Mouse (Mus musculus) G1E (cell line): ENCODE data around the gene Brdt. TPM values are rescaled to one million over a fixed set of nuclear protein-coding genes. Genes with fewer than 3 reads are reported as not detected.
A peak's percentile ranks its signal among the peaks of the same experiment; 100 is the strongest.
"Not testable (repeated sequence)": the region's sequence is repeated elsewhere in the genome, so short reads cannot be mapped to it uniquely, and the experiment has no call there.

ENCODE experiments used
- ATAC-seq: 2 replicates; pipeline ENCODE4 v1.8.0; 2016; ENCODE audit warnings: mild to moderate bottlenecking; ENCODE audit not compliant: insufficient number of reproducible peaks, poor library complexity, low FRiP score, severe bottlenecking; ENCODE audit errors: extremely low read depth
- DNase-seq: peaks from one replicate; pipeline ENCODE4 v3.0.0; 2012; ENCODE audit warnings: low spot score
- H3K27me3 ChIP-seq: 2 replicates; pipeline ENCODE4 v1.6.1; 2012; ENCODE audit warnings: mild to moderate bottlenecking, low read length, inconsistent platforms; ENCODE audit not compliant: insufficient read depth
- H3K36me3 ChIP-seq: replicated peaks from 2 replicates; pipeline ENCODE3; 2012; ENCODE audit warnings: mild to moderate bottlenecking, inconsistent platforms
- H3K4me1 ChIP-seq: 2 replicates; pipeline ENCODE4 v1.6.1; 2012; ENCODE audit warnings: low read depth, low read length, inconsistent platforms, mixed read lengths; ENCODE audit not compliant: insufficient read depth
- H3K4me3 ChIP-seq: 2 replicates; pipeline ENCODE4 v1.5.1; 2012; ENCODE audit warnings: low read depth, mild to moderate bottlenecking, inconsistent platforms, low read length, moderate library complexity, mixed read lengths
- H3K9me3 ChIP-seq: replicated peaks from 2 replicates; pipeline ENCODE4 v1.6.1; 2012; ENCODE audit warnings: inconsistent platforms
- CTCF ChIP-seq: IDR thresholded peaks from 2 replicates; pipeline ENCODE4 v1.5.1; 2012; ENCODE audit warnings: low read depth, low read length, inconsistent platforms, mixed read lengths
- GATA1 ChIP-seq: IDR thresholded peaks from 2 replicates; pipeline ENCODE4 v1.6.1; 2012; ENCODE audit warnings: borderline replicate concordance, low read length, inconsistent platforms, mixed read lengths
- GATA2 ChIP-seq: IDR thresholded peaks from 2 replicates; pipeline ENCODE4 v1.6.1; 2012; ENCODE audit warnings: low read depth, low read length, inconsistent platforms, borderline replicate concordance
- POLR2AphosphoS5 ChIP-seq: IDR thresholded peaks from 2 replicates; pipeline ENCODE4 v1.6.1; 2012; ENCODE audit warnings: low read depth, low read length, inconsistent platforms; ENCODE audit not compliant: insufficient replicate concordance
- TAL1 ChIP-seq: conservative IDR thresholded peaks from 2 replicates; pipeline ENCODE4 v1.6.1; 2012; ENCODE audit warnings: low read depth, low read length, inconsistent platforms, mixed read lengths
- polyA plus RNA-seq: library from polyadenylated mRNA; stranded (reverse); fragments of >175 nt; gene quantifications from 2 replicates; pipeline ENCODE4 v1.2.3, GENCODE M21; 2012
- total RNA-seq, 2 experiments: library from RNA; stranded (forward) in 1 of 2; stranded (reverse) in 1 of 2; fragments of 200-1000 nt in 1 of 2; fragments of >200 nt in 1 of 2; fragmentation: Nextera tagmentation in 1 of 2; gene quantifications; 2 replicates each; pipeline ENCODE4 v1.2.3; 2014 to 2017

Brdt gene
- total and polyA plus RNA-seq, 3 experiments = 0.11 TPM; not detected in 2

- H3K4me3 ChIP-seq = no peak overlapping the region
- peaks cover 8% of the 10 kb centered on the region for H3K4me1 ChIP-seq
- DNase-seq (no peak), ATAC-seq (no peak)
- TF ChIP-seq GATA2 (no peak), TAL1 (no peak), GATA1 (no peak), POLR2AphosphoS5 (no peak), CTCF (no peak)
- H3K36me3 ChIP-seq = no peaks in the 10 kb centered on the region
- H3K27me3 ChIP-seq = peaks cover 8% of the 10 kb centered on the region; the same call in 1 of the 2 replicates
- H3K9me3 ChIP-seq = no peaks in the 10 kb centered on the region
Observed at GRCm38 (mm10) chr5:107357723-107358122, 26.8 kb downstream of the Brdt start.

GRCm38 (mm10) chr5:107359395-107360053 lies 28.6 kb downstream of the Brdt start:
- Histone ChIP-seq H3K4me3 (peak overlapping the region; percentile 67), H3K27me3 (peaks cover 15% of the 10 kb centered on the region), H3K9me3 (no peaks in the 10 kb centered on the region), H3K4me1 (peaks cover 8% of the 10 kb centered on the region), H3K36me3 (no peaks in the 10 kb centered on the region)
- ATAC-seq = peak; percentile 98
- peak; percentile 63 for DNase-seq
- TF ChIP-seq TAL1 (no peak), GATA1 (no peak), POLR2AphosphoS5 (no peak), CTCF (no peak), GATA2 (no peak)

GRCm38 (mm10) chr5:107360054-107360730 lies 29.2 kb downstream of the Brdt start:
- Histone ChIP-seq H3K27me3 (peaks cover 15% of the 10 kb centered on the region), H3K4me3 (peak overlapping the region; percentile 67), H3K9me3 (no peaks in the 10 kb centered on the region), H3K4me1 (peaks cover 8% of the 10 kb centered on the region), H3K36me3 (no peaks in the 10 kb centered on the region)
- TF ChIP-seq TAL1 (no peak), GATA1 (no peak), CTCF (no peak), GATA2 (no peak), POLR2AphosphoS5 (no peak)
- DNase-seq = no peak
- ATAC-seq = no peak

- Histone ChIP-seq H3K36me3 (no peaks in the 10 kb centered on the region), H3K4me1 (no peaks in the 10 kb centered on the region), H3K27me3 (peaks cover 9% of the 10 kb centered on the region), H3K4me3 (no peak overlapping the region), H3K9me3 (no peaks in the 10 kb centered on the region)
- no peak for DNase-seq
- TF ChIP-seq GATA2 (no peak), TAL1 (no peak), GATA1 (no peak), CTCF (no peak), POLR2AphosphoS5 (no peak)
- no peak for ATAC-seq
Observed at GRCm38 (mm10) chr5:107370040-107370439, 39.1 kb downstream of the Brdt start.

DNA sequence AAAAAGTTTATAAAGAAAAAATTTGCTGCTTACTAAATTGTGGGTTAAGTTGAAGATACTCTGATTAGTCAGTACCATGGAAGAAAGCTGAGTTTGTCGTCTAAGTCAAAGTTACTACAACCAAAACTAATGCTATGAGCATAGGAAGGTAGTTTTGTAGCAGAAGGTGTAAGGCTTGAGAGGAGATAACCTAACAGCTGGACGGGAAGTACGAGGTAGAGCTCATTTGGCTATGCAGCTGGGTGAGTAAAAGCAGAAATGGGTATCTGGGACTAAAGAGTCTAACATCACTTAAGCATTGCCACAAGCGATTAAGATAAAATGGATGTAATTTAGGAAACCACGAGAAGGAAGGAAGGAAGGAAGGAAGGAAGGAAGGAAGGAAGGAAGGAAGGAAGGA lies 40.4 kb downstream of the Brdt start:
- no peaks in the 10 kb centered on the region for H3K36me3 ChIP-seq
- H3K4me3 ChIP-seq = no peak overlapping the region
- DNase-seq = no peak
- no peaks in the 10 kb centered on the region for H3K4me1 ChIP-seq
- no peak for TF ChIP-seq GATA1
- TF ChIP-seq CTCF = no peak
- no peak for TF ChIP-seq GATA2
- TF ChIP-seq TAL1 = no peak
- no peak for TF ChIP-seq POLR2AphosphoS5
- no peaks in the 10 kb centered on the region for H3K9me3 ChIP-seq
- H3K27me3 ChIP-seq = peaks cover 9% of the 10 kb centered on the region
- no peak for ATAC-seq

DNA sequence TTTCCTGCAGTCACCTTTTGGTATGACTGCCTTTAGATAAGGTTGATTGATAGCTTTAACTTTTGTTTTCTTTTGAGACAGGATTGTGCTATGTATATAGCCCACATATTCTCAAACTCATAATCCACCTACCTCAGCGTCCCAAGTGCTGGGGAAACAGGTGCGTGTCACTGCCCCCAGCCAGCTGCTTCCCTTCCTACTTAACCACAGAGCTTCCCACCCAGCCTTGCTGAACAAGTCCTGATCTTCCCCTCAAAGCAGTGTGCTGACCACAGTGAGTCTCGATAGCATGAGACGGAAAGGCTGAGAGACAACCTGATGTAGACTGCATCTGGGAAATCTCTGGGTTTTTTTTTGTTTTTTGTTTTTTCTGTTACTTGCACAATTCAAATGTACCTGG lies 42.3 kb downstream of the Brdt start:
- Histone ChIP-seq H3K27me3 (peaks cover 7% of the 10 kb centered on the region), H3K4me3 (no peak overlapping the region), H3K9me3 (no peaks in the 10 kb centered on the region), H3K4me1 (no peaks in the 10 kb centered on the region), H3K36me3 (no peaks in the 10 kb centered on the region)
- DNase-seq (no peak), ATAC-seq (no peak)
- no peak for TF ChIP-seq POLR2AphosphoS5
- no peak for TF ChIP-seq TAL1
- TF ChIP-seq GATA2 = no peak
- no peak for TF ChIP-seq GATA1
- TF ChIP-seq CTCF = no peak

DNA sequence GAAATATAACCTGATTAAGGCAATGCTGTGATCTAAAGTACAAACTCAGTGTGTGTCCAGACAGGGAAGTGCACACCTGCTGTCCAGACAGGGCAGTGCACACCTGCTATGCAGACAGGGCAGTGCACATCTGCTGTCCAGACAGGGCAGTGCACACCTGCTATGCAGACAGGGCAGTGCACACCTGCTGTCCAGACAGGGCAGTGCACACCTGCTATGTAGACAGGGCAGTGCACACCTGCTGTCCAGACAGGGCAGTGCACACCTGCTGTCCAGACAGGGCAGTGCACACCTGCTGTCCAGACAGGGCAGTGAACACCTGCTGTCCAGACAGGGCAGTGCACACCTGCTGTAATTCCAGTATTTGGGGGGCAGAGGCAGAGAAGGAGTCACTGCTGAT lies 55.5 kb downstream of the Brdt start:
- not testable (repeated sequence) for DNase-seq, H3K27me3 ChIP-seq, H3K4me1 ChIP-seq, ATAC-seq, H3K9me3 ChIP-seq, H3K4me3 ChIP-seq, H3K36me3 ChIP-seq
